Mouse (Mus musculus) embryonic facial prominence, embryonic 12.5 days (tissue): ENCODE measurements around the gene Adra2a. TPM values are rescaled to one million over a fixed set of nuclear protein-coding genes. Genes with fewer than 3 reads are reported as not detected.

Source experiments
- ATAC-seq: fragments of 200-750 bp; cut with Nextera tagmentation; 2 replicates; pipeline ENCODE4 v1.8.0; 2017; ENCODE audit not compliant: insufficient number of reproducible peaks, insufficient read depth, low FRiP score, low TSS enrichment
- H3K27ac ChIP-seq: fragments of 300-500 bp; sonication (generic); 2 replicates; pipeline ENCODE4 v1.5.1; 2016; ENCODE audit warnings: mild to moderate bottlenecking
- H3K27me3 ChIP-seq: fragments of 300-500 bp; sonication (generic); 2 replicates; pipeline ENCODE4 v1.6.1; 2016; ENCODE audit warnings: mild to moderate bottlenecking, moderate library complexity
- H3K36me3 ChIP-seq: fragments of 300-500 bp; sonication (generic); 2 replicates; pipeline ENCODE4 v1.6.1; 2016; ENCODE audit warnings: mild to moderate bottlenecking
- H3K4me1 ChIP-seq: fragments of 300-500 bp; sonication (generic); 2 replicates; pipeline ENCODE4 v1.6.1; 2016
- H3K4me2 ChIP-seq: fragments of 300-500 bp; sonication (generic); replicated peaks from 2 replicates; pipeline ENCODE4 v1.6.1; 2016; ENCODE audit warnings: mild to moderate bottlenecking, moderate library complexity
- H3K4me3 ChIP-seq: fragments of 300-500 bp; sonication (generic); 2 replicates; pipeline ENCODE4 v1.5.1; 2016; ENCODE audit warnings: mild to moderate bottlenecking
- H3K9ac ChIP-seq: fragments of 300-500 bp; sonication (generic); 2 replicates; pipeline ENCODE4 v1.6.1; 2016; ENCODE audit warnings: mild to moderate bottlenecking, moderate library complexity
- H3K9me3 ChIP-seq: fragments of 300-500 bp; sonication (generic); 2 replicates; pipeline ENCODE4 v1.6.1; 2016; ENCODE audit warnings: mild to moderate bottlenecking, moderate library complexity
- WGBS: fragments of 180-500 bp; shearing (Covaris S2); methylation state at CpG from one replicate; pipeline ENCODE4 v1.1.7; 2016; 5-methylcytosine and 5-hydroxymethylcytosine counted together
- polyA plus RNA-seq: library from polyadenylated mRNA; unstranded; fragments of >200 nt; fragmentation: Nextera tagmentation; extraction: Ambion mirVana; gene quantifications from 2 replicates; pipeline ENCODE4 v1.2.1, GENCODE M21; 2016

Adra2a gene
- polyA plus RNA-seq: 2.2 and 2.3 TPM in 2 replicates

- peaks cover 26% of the 10 kb centered on the region for H3K4me1 ChIP-seq
- H3K4me3 ChIP-seq: peak within 1 kb of the TSS; percentile 49
- no peak for ATAC-seq
- no peak within 1 kb of the TSS for H3K27ac ChIP-seq
- 72% methylated on average over 5 of the region's 5 CpGs for WGBS
- peak within 1 kb of the TSS; percentile 96 for H3K4me2 ChIP-seq
- no peaks in the 10 kb centered on the region for H3K9me3 ChIP-seq
- H3K9ac ChIP-seq: peak within 1 kb of the TSS; percentile 50; the same call in 1 of the 2 replicates
- H3K36me3 ChIP-seq: no peaks in the 10 kb centered on the region
- H3K27me3 ChIP-seq: peaks cover 40% of the 10 kb centered on the region
Measured at GRCm38 (mm10) chr19:54043851-54044250, at the start of gene Adra2a. Adra2a (plus strand) TSS chr19:54044151.

- 68% methylated on average over 1 of the region's 1 CpGs for WGBS
- Histone ChIP-seq H3K4me3 (no peak overlapping the region), H3K9ac (no peak overlapping the region), H3K27me3 (no peaks in the 10 kb centered on the region), H3K9me3 (no peaks in the 10 kb centered on the region), H3K27ac (no peak overlapping the region), H3K36me3 (no peaks in the 10 kb centered on the region), H3K4me2 (no peak overlapping the region), H3K4me1 (0 out of 2 replicates have a peak, but pooled peaks cover 9% of the 10 kb centered on the region)
- no peak for ATAC-seq
Measured at GRCm38 (mm10) chr19:53994276-53994675, 49.7 kb upstream of the Adra2a start.

- H3K4me3 ChIP-seq: no peak overlapping the region
- no peak overlapping the region for H3K4me2 ChIP-seq
- H3K9me3 ChIP-seq: no peaks in the 10 kb centered on the region
- WGBS: 82% methylated on average over 4 of the region's 4 CpGs
- H3K4me1 ChIP-seq: no peaks in the 10 kb centered on the region; the same call in 1 of the 2 replicates
- H3K27ac ChIP-seq: no peak overlapping the region
- H3K36me3 ChIP-seq: no peaks in the 10 kb centered on the region; the same call in 1 of the 2 replicates
- H3K27me3 ChIP-seq: no peaks in the 10 kb centered on the region
- no peak for ATAC-seq
- H3K9ac ChIP-seq: no peak overlapping the region
Measured at GRCm38 (mm10) chr19:54010973-54011372, 33.0 kb upstream of the Adra2a start.

GRCm38 (mm10) chr19:54014999-54015398 lies 29.0 kb upstream of the Adra2a start:
- no peak overlapping the region for H3K9ac ChIP-seq
- no peak overlapping the region for H3K4me2 ChIP-seq
- H3K4me3 ChIP-seq: no peak overlapping the region
- no peaks in the 10 kb centered on the region for H3K9me3 ChIP-seq
- H3K27ac ChIP-seq: no peak overlapping the region
- no peaks in the 10 kb centered on the region for H3K27me3 ChIP-seq
- no peaks in the 10 kb centered on the region; the same call in 1 of the 2 replicates for H3K4me1 ChIP-seq
- ATAC-seq: no peak
- WGBS: 96% methylated on average over 5 of the region's 5 CpGs
- no peaks in the 10 kb centered on the region for H3K36me3 ChIP-seq

- WGBS: 91% methylated on average over 5 of the region's 5 CpGs
- Histone ChIP-seq H3K36me3 (no peaks in the 10 kb centered on the region), H3K9me3 (no peaks in the 10 kb centered on the region), H3K27me3 (no peaks in the 10 kb centered on the region), H3K4me1 (no peaks in the 10 kb centered on the region; the same call in 1 of the 2 replicates), H3K4me3 (no peak overlapping the region), H3K9ac (no peak overlapping the region), H3K4me2 (no peak overlapping the region), H3K27ac (no peak overlapping the region)
- no peak for ATAC-seq
Measured at GRCm38 (mm10) chr19:54015503-54015902, 28.4 kb upstream of the Adra2a start.

GRCm38 (mm10) chr19:54035100-54035499 lies 8.9 kb upstream of the Adra2a start:
- H3K27me3 ChIP-seq: no peaks in the 10 kb centered on the region
- H3K4me2 ChIP-seq: no peak overlapping the region
- H3K4me3 ChIP-seq: no peak overlapping the region
- 88% methylated on average over 6 of the region's 6 CpGs for WGBS
- H3K4me1 ChIP-seq: no peaks in the 10 kb centered on the region
- H3K27ac ChIP-seq: no peak overlapping the region
- peaks cover 24% of the 10 kb centered on the region for H3K36me3 ChIP-seq
- no peak overlapping the region for H3K9ac ChIP-seq
- no peak for ATAC-seq
- no peaks in the 10 kb centered on the region for H3K9me3 ChIP-seq

GRCm38 (mm10) chr19:54039441-54039840 lies 4.5 kb upstream of the Adra2a start:
- 0 out of 2 replicates have a peak, but pooled peaks cover 9% of the 10 kb centered on the region for H3K36me3 ChIP-seq
- no peak overlapping the region for H3K4me2 ChIP-seq
- 77% methylated on average over 7 of the region's 7 CpGs for WGBS
- H3K27ac ChIP-seq: no peak overlapping the region
- 0 out of 2 replicates have a peak, but pooled peaks cover 2% of the 10 kb centered on the region for H3K27me3 ChIP-seq
- no peaks in the 10 kb centered on the region for H3K4me1 ChIP-seq
- H3K9ac ChIP-seq: no peak overlapping the region
- no peak for ATAC-seq
- H3K4me3 ChIP-seq: no peak overlapping the region
- H3K9me3 ChIP-seq: no peaks in the 10 kb centered on the region

GRCm38 (mm10) chr19:54040356-54041028 lies 3.5 kb upstream of the Adra2a start:
- Histone ChIP-seq H3K4me2 (no peak overlapping the region), H3K27me3 (peaks cover 7% of the 10 kb centered on the region), H3K4me3 (no peak overlapping the region), H3K4me1 (peaks cover 2% of the 10 kb centered on the region; the same call in 1 of the 2 replicates), H3K27ac (no peak overlapping the region), H3K36me3 (0 out of 2 replicates have a peak, but pooled peaks cover 4% of the 10 kb centered on the region), H3K9me3 (no peaks in the 10 kb centered on the region), H3K9ac (no peak overlapping the region)
- 69% methylated on average over 4 of the region's 4 CpGs for WGBS
- ATAC-seq: no peak

- ATAC-seq: no peak
- WGBS: 32% methylated on average over 5 of the region's 5 CpGs
- no peaks in the 10 kb centered on the region for H3K9me3 ChIP-seq
- H3K36me3 ChIP-seq: 0 out of 2 replicates have a peak, but pooled peaks cover 4% of the 10 kb centered on the region
- no peak overlapping the region for H3K9ac ChIP-seq
- H3K4me2 ChIP-seq: no peak overlapping the region
- H3K4me1 ChIP-seq: peaks cover 5% of the 10 kb centered on the region
- no peak overlapping the region for H3K4me3 ChIP-seq
- no peak overlapping the region for H3K27ac ChIP-seq
- H3K27me3 ChIP-seq: peaks cover 12% of the 10 kb centered on the region
Measured at GRCm38 (mm10) chr19:54041029-54041367, 3.0 kb upstream of the Adra2a start.

GRCm38 (mm10) chr19:54044507-54045371 lies 788 bp downstream of the Adra2a start:
- H3K36me3 ChIP-seq: no peaks in the 10 kb centered on the region
- H3K27ac ChIP-seq: no peak overlapping the region
- peak overlapping the region; percentile 49 for H3K4me3 ChIP-seq
- peak overlapping the region; percentile 50 for H3K9ac ChIP-seq
- H3K9me3 ChIP-seq: no peaks in the 10 kb centered on the region
- WGBS: under 1% methylated on average over 57 of the region's 59 CpGs
- peak; percentile 86 for ATAC-seq
- peaks cover 49% of the 10 kb centered on the region for H3K27me3 ChIP-seq
- H3K4me1 ChIP-seq: peaks cover 26% of the 10 kb centered on the region
- H3K4me2 ChIP-seq: peak overlapping the region; percentile 96

GRCm38 (mm10) chr19:54045412-54045811 lies 1.5 kb downstream of the Adra2a start:
- peak overlapping the region; percentile 50 for H3K9ac ChIP-seq
- WGBS: 2% methylated on average over 29 of the region's 29 CpGs
- H3K27me3 ChIP-seq: peaks cover 52% of the 10 kb centered on the region

More at GRCm38 (mm10) chr19:54045412-54045811, 1.5 kb downstream of the Adra2a start:
- H3K4me3 ChIP-seq: peak overlapping the region; percentile 49
- ATAC-seq: peak; percentile 23
- H3K9me3 ChIP-seq: no peaks in the 10 kb centered on the region
- no peak overlapping the region for H3K27ac ChIP-seq
- H3K4me2 ChIP-seq: peak overlapping the region; percentile 96
- peaks cover 26% of the 10 kb centered on the region for H3K4me1 ChIP-seq
- no peaks in the 10 kb centered on the region for H3K36me3 ChIP-seq
